Mouse (Mus musculus) ES-E14 (cell line): ENCODE measurements around the gene Wdr76.
"Not testable (repeated sequence)": the region's sequence is repeated elsewhere in the genome, so short reads cannot be mapped to it uniquely, and the experiment has no call there.

Source experiments
- CHD2 ChIP-seq: IDR thresholded peaks from 2 replicates; pipeline ENCODE4 v1.6.1; 2014; ENCODE audit warnings: mild to moderate bottlenecking, low read depth, low read length, inconsistent platforms
- MAFK ChIP-seq: IDR thresholded peaks from 2 replicates; pipeline ENCODE4 v1.6.1; 2014; ENCODE audit warnings: mild to moderate bottlenecking, low read depth, low read length, inconsistent platforms; ENCODE audit not compliant: insufficient read depth

GRCm38 (mm10) chr2:121518711-121519110, 12.2 kb downstream of the Wdr76 start:
- TF ChIP-seq CHD2, MAFK: not testable (repeated sequence)
